Mouse (Mus musculus) T-helper 2 cell (primary cell): ENCODE measurements at regions not wholly inside any gene's neighbourhood (a gene's known extent, or its start where the extent isn't known, plus 50 kb on each side); places are given as distances from the start of the nearest gene placed in this dataset.

Experiments
- in situ Hi-C: fragments of 300-600 bp; cut with MboI, MseI; formaldehyde crosslinking; loops from one replicate; pipeline ENCODE4 v1.15.1; 2025; ENCODE audit warnings: high pct_unique_total_duplicates

- in situ Hi-C loops = no loop called here
Measured at GRCm38 (mm10) chr6:116998948-116999682, 169.2 kb upstream of the Cxcl12 start.

DNA sequence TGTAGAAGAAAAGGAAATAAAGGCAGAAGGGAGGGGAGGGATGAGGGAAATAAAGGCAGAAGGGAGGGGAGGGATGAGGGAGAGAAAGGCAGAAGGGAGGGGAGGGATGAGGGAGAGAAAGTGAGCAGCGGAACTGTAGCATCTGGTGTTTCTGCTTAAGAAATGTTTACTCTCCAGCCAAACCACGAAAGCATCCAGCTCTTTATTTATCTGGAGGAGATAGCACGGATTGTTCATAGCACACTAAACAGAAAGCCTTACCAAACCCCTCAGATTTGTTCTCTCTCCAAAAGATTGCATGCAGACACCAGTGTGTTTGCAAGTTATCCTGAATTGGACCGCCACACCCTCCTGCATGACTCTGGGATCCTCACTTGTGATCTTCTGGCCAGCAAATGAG, 168.4 kb upstream of the Cxcl12 start:
- in situ Hi-C loops = no loop called here

DNA sequence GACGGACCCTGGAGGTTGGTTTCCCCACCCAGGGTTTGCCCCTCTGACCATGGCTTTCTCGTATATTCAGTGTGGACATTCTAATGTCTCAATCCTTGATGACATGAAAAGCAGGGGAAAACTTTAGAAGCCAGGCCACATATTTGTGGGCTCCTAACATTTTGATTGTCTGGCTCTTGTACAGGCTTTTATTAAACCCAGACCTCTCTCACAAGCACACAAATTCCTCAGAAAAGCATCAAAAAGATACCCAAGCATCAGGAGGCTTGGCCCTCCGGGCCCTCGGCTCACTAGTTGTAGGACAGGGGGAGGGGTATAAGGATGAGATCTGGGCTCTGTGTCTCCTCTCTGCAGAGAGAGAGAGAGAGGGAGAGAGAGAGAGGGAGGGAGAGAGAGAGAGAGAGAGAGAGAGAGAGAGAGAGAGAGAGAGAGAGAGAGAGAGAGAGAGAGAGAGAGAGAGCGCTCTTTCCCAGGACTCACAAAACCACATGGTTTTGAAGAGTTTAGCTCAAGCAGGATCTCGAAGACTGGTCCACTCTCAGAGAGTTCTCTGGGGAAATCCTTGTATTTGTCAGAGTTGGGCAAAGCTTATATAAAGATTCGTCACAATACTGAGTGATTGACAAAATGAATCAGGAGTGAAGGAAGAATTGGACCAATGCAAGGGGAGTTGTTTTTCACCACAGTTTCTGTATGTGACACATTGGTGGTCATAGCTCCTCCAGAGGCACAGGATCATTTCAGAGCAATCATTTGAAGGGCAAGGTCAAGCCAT, 167.2 kb upstream of the Cxcl12 start:
- in situ Hi-C loops = no loop called here

DNA sequence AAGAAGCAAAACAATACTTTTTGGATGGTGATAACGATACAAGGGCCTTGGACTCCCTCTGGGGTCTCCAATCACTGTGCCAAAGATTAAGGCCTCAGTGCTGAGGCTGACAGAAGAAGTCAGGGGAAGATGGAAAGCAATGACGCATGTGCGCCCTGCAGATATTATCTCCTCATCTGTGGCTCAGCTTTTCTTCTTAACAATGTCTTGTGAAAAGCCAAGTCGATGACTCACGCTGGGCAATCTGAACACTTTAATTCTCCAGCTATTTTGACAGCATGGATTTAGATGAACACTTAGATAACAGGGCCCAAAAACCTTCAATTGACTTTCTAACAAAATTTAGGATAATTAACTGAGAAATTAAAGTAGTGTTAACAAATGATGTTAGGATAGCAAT, 155.7 kb upstream of the Cxcl12 start:
- in situ Hi-C loops = no loop called here

- in situ Hi-C loops = no loop called here
Measured at GRCm38 (mm10) chr6:117015461-117015860, 152.9 kb upstream of the Cxcl12 start.

DNA sequence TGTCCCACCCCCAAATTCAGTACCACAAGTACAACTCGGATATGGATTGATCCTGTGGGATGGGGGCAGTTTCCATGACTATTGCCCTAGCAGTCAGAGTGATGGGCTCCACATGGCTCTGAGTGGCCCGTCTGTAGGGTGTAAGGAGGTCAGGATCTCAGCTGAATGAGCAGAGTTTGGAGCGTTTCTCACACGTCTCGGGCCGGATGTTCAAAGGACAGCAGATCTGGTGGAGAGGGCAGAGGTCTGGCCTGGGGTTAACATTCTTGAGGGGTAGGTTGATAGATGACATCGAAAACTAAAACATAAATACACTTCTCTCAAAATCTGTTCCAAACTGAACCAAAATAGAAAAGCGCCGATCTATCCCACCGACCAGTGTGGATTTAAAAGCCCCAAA, 146.5 kb upstream of the Cxcl12 start:
- in situ Hi-C loops = no loop called here

GRCm38 (mm10) chr6:117032042-117032746, 136.1 kb upstream of the Cxcl12 start:
- in situ Hi-C loops = no loop called here

DNA sequence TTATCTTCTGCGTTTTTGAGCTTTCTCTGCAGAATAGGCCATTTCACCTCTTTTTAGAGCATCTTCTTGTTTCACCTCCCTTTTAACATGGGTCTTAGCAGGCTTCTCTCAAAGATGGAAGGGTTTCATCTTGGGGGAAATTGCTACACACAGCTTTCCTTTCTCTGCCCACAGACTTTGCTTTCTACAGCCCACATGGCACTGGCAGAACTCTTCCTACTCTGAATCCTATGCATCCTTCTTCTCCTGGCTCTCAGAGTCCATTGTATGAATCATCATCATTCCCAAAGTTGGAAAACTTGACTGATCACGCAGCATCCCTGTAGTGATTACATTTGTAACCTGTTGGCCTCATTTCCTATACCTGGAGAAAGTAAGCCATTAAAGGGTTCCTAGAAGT, 124.6 kb upstream of the Cxcl12 start:
- in situ Hi-C loops = loop anchor here (10.0 kb wide), 1 partner anchor 219 kb away; no protein-coding TSS in a partner anchor

GRCm38 (mm10) chr6:117049459-117050010, 118.8 kb upstream of the Cxcl12 start:
- in situ Hi-C loops = loop anchor here (10.0 kb wide), 1 partner anchor 225 kb away; no protein-coding TSS in a partner anchor

DNA sequence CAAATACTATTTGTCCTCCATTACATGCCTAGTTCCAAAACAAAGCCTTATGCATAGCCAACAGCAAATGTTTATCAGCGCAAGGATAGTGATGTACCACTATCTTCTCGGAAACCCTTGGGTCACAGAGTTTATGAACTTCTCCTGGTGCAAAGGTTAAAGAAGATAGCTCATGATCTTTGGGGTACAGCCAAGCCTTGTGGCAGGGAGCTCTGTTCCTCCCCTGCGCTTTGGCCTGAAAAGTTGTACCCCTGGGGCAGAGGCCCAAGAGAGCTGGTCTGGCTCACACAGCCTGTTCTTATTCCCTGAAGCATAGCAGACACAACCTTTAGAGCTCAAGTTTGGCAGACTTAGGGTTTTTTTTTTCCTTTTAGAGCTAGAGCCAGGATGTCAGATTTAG, 107.6 kb upstream of the Cxcl12 start:
- in situ Hi-C loops = loop anchor here (10.0 kb wide), 1 partner anchor 524 kb away; no protein-coding TSS in a partner anchor

DNA sequence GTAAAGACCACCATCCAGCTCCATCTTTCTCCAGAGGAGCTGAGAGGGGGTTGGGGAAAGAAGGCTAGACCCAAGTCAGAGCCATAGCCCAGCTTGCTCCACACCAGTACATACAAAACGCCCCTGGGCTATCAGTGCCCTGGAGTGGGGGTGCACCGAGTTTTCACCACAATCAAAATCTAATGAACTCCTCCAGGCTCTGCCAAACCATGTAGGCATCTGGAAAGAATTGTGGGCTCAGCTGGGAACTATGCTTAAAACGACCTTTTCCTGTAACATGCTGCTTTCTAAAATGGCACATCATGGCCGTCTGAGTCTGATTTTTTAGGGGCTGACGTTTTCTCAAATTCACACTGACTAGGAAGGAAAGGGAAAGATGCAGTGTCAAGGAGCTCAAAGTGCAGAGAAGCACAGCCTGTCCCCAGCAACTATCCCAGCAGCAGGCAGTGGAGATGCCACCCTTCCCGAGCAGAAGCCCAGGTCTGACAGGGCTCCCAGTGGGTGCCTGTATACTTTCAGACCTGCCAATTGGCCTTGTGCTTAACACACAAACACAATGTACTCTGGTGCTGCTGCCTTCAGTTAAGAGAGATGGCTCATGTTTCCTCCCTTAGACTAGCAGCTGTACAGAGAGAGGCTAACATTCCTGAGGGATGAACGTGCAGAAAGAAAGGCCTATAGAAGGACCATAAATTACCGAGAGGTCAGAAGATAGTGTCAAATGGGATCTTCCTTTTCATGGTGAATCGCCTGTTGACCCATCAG, 100.6 kb upstream of the Cxcl12 start:
- in situ Hi-C loops = loop anchor here (10.0 kb wide), 1 partner anchor 517 kb away; no protein-coding TSS in a partner anchor

- in situ Hi-C loops = no loop called here
Measured at GRCm38 (mm10) chr6:117071311-117071710, 97.0 kb upstream of the Cxcl12 start.

- in situ Hi-C loops = no loop called here
Measured at GRCm38 (mm10) chr6:117071857-117072256, 96.5 kb upstream of the Cxcl12 start.

GRCm38 (mm10) chr6:117079500-117079899, 88.8 kb upstream of the Cxcl12 start:
- in situ Hi-C loops = no loop called here

GRCm38 (mm10) chr6:117080973-117081372, 87.4 kb upstream of the Cxcl12 start:
- in situ Hi-C loops = no loop called here

- in situ Hi-C loops = no loop called here
Measured at GRCm38 (mm10) chr6:117084211-117084610, 84.1 kb upstream of the Cxcl12 start.

DNA sequence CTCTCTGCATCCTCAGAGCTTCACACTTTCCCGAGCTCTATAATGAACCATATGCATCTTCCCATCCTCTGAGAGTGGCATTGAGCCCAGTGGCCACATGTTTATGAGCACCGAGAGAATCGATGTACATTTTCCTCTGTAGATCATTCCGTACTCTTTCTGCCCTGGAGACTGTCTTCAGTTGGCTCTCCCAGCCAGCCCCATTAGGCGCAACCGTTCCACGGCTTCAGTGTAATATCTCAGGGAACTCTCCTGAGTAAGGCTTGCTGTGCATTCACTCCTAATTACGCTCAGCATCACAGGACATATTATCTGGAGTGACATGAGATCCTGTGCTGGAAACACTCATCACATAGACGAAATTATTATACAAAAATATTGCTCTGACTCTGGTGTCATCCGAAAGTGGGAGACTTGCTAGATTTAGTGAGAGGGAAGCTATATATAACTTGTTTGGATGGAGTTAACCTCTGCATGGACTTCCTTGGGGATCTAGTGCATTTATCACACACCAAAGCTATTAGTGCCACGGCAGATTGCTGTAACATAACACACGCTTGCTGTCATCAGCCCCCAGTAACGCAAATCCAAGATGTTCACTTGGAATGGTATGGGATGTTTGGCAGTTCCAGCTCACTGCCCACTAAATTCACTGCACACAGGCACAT, 83.4 kb upstream of the Cxcl12 start:
- in situ Hi-C loops = no loop called here

GRCm38 (mm10) chr6:117094742-117095141, 73.6 kb upstream of the Cxcl12 start:
- in situ Hi-C loops = no loop called here

GRCm38 (mm10) chr6:117099871-117100270, 68.5 kb upstream of the Cxcl12 start:
- in situ Hi-C loops = no loop called here

GRCm38 (mm10) chr6:117102693-117103092, 65.6 kb upstream of the Cxcl12 start:
- in situ Hi-C loops = no loop called here

DNA sequence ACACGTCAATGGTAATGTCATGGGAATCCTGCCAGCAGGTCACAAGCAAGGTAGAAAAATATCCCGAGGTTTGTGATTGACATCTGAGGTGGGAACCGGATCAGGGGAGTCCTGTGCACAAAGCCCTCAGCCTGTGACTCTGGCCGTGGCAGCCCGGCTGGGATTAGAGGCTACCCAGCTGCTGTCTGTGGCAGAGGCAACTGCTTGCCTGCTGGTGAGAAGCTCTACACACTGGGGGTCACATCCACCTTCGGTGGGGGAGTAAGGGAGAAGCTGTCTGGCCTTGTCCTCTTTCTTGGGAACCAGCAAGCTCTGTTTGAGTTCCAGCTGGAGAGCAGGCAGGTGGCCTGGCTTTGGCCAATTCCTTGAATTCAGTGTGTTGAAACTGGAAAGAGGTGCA, 64.3 kb upstream of the Cxcl12 start:
- in situ Hi-C loops = no loop called here
